Mouse (Mus musculus) naive thymus-derived CD4-positive, alpha-beta T cell, adult 2 months (primary cell): Measurements from ENCODE around the gene Hapln2.

ENCODE experiments used
- DNase-seq: peaks from one replicate; pipeline ENCODE4 v3.0.0-alpha.2; 2011; ENCODE audit warnings: low read depth

Hapln2 gene

GRCm38 (mm10) chr3:88005822-88006786 lies 21.3 kb downstream of the Hapln2 start:
- DNase-seq: peak; percentile 35

GRCm38 (mm10) chr3:88002291-88002976 lies 24.9 kb downstream of the Hapln2 start:
- DNase-seq: no peak

GRCm38 (mm10) chr3:88000816-88001595 lies 26.4 kb downstream of the Hapln2 start:
- DNase-seq: no peak

GRCm38 (mm10) chr3:88000181-88000580 lies 27.2 kb downstream of the Hapln2 start, which contains the start of gene Bcan:
TSS of gene Bcan (minus strand) at chr3:88000230.
- no peak for DNase-seq

- DNase-seq: no peak
These were observed 28.0 kb downstream of the Hapln2 start for GRCm38 (mm10) chr3:87999243-87999895.

GRCm38 (mm10) chr3:87998747-87999146 lies 28.6 kb downstream of the Hapln2 start:
- no peak for DNase-seq

GRCm38 (mm10) chr3:87996971-87997614 lies 30.3 kb downstream of the Hapln2 start:
- no peak for DNase-seq

GRCm38 (mm10) chr3:87996401-87996800 lies 31.0 kb downstream of the Hapln2 start:
- DNase-seq: no peak

GRCm38 (mm10) chr3:87995331-87995730 lies 32.1 kb downstream of the Hapln2 start:
- no peak for DNase-seq

- peak; percentile 43 for DNase-seq
These were observed 33.9 kb downstream of the Hapln2 start for GRCm38 (mm10) chr3:87993436-87993835.

- no peak for DNase-seq
These were observed 37.4 kb downstream of the Hapln2 start for GRCm38 (mm10) chr3:87989935-87990334.

- no peak for DNase-seq
These were observed 39.3 kb downstream of the Hapln2 start for GRCm38 (mm10) chr3:87988068-87988467.

GRCm38 (mm10) chr3:87987633-87988032 lies 39.8 kb downstream of the Hapln2 start:
- peak; percentile 69 for DNase-seq

GRCm38 (mm10) chr3:87986868-87987267 lies 40.5 kb downstream of the Hapln2 start:
- peak; percentile 96 for DNase-seq

- no peak for DNase-seq
These were observed 41.7 kb downstream of the Hapln2 start for GRCm38 (mm10) chr3:87985505-87986320.

- no peak for DNase-seq
These were observed 43.3 kb downstream of the Hapln2 start for GRCm38 (mm10) chr3:87984094-87984493.

- no peak for DNase-seq
These were observed 43.8 kb downstream of the Hapln2 start for GRCm38 (mm10) chr3:87983627-87984026.

GRCm38 (mm10) chr3:87982836-87983601 lies 44.4 kb downstream of the Hapln2 start:
- DNase-seq: no peak
